Mouse (Mus musculus) erythroblast, embryonic 14.5 days (primary cell): Measurements from ENCODE around the gene Thumpd3.

Experiments used
- GATA1 ChIP-seq: IDR thresholded peaks from 2 replicates; pipeline ENCODE4 v1.6.1; 2012; ENCODE audit warnings: low read length, inconsistent platforms, mixed read lengths
- TAL1 ChIP-seq: IDR thresholded peaks from 3 replicates; pipeline ENCODE4 v1.6.1; 2012; ENCODE audit warnings: low read length, inconsistent platforms, mixed read lengths

GRCm38 (mm10) chr6:113076012-113076685 lies 30.1 kb downstream of the Thumpd3 start:
- TF ChIP-seq GATA1 = peak; percentile 84
- TF ChIP-seq TAL1 = no peak
